Mouse (Mus musculus): ENCODE data around the gene Col8a2.

- no peak for TF ChIP-seq CTCF (IDR thresholded peaks at IDR 0.05; ENCODE audit: borderline replicate concordance, insufficient read depth, low read length)
- TF ChIP-seq POLR2A (IDR thresholded peaks at IDR 0.05; ENCODE audit: low read depth, low read length), result no peak
These were observed 32.8 kb upstream of the Col8a2 start for GRCm38 (mm10) chr4:126253637-126254272.

All from embryonic fibroblast, embryonic 13.5 days (primary cell).